Mouse (Mus musculus) layer of hippocampus, adult 9-10 months (tissue): ENCODE results near the gene E130114P18Rik.

Source experiments
- DNase-seq: peaks from one replicate; pipeline ENCODE4 v3.0.0; 2022; ENCODE audit warnings: low spot score

The E130114P18Rik gene

GRCm38 (mm10) chr4:97805255-97805654 lies 27.4 kb upstream of the E130114P18Rik start:
- no peak for DNase-seq

DNA sequence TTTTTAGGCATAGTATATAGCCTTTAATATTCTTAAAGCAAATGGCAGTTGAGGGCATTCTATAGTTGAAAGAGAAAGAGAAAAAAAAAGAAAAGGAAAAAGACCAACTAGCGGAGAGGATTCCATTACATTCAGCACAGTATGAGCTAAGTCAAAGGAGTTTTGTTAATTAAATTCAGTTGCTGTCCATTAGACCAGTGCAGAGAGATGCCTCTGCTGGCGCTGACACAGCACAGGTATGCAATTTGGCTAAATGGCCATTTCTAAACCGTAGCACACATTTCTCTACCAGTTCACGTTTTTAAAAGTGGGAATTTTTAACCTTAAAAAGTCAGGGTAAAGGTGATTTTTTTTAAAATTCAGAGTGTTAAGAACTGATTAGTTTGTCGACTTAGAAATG lies 26.8 kb upstream of the E130114P18Rik start:
- DNase-seq: no peak

DNA sequence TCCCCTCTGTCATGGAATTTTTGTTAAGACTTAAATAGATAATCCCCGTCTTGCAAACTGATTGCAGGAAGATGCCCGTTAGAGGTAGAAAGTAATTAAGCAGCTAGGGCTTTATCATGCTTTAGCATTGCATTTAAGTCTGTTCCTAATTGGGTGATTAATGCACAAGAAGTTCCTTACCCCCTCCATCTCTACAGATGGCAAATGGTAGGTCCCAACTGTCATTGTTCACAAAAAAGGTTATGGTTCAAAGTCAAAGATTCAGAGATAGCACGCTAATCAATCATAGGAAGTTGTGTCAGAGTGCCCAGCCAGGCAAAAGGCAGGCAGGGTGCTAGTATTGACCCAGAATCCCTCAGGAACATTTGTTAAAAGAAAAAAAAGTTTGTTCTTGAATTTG lies 25.9 kb upstream of the E130114P18Rik start:
- no peak for DNase-seq

DNA sequence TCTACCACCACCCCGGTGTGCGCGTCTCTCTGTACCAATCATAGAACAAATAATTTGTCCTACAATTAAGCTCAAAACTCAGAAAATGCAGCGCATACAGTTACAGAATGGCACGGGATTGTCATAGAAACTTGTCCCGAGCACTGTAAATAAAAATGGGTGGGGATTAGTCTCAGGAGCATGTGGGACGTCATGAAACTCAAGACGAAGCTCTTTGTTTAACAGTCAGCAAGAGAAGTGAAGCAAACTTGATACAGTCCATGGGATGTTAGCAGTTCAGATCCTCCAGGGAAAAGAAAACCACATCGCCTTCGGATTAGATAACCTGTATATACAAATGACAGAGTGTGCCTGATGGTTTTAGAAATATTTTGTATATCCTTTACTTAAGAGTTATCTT lies 18.6 kb upstream of the E130114P18Rik start:
- DNase-seq: no peak

- no peak for DNase-seq
Measured at GRCm38 (mm10) chr4:97795957-97796356, 18.1 kb upstream of the E130114P18Rik start.

GRCm38 (mm10) chr4:97794865-97795264 lies 17.0 kb upstream of the E130114P18Rik start:
- DNase-seq: no peak

DNA sequence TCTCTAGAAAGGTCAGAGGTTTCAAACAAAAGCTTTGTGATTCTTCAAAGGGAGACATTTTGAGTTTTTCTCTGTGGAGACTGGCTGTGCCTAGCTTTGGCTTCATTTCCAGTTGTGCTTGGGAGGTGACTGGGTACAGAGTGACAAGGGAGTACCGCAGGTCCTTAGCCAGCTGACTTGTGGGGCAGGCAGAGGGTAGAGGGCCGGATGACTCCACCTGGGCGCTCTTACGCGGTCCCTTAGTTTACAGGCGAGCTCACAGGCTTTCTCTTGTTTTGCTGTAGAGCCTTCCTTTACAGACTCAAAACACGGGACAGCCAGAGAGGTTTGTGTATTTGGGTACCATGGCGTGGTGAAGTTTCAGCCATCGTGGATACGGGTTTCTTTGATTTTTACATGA lies 16.1 kb upstream of the E130114P18Rik start:
- no peak for DNase-seq

DNA sequence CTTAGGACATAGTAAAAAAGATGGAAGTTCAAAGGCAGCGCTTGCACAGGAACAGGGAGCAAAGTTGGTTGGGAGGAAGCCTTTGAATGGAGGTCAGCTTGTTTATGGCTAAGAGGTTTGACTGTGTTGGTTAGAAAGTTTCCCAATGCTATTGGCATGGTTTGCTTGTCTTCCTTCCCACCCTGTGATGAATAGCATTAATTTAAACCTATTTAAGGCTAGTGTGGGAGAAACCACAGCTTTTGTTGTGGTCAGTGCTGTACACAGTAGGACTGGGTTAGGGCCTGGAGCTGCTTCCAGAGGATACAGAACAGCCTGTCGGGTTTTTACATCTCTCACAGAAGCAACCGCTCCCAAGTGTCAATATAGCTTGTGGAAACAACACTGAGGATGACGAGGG lies 10.7 kb upstream of the E130114P18Rik start:
- DNase-seq: no peak

DNA sequence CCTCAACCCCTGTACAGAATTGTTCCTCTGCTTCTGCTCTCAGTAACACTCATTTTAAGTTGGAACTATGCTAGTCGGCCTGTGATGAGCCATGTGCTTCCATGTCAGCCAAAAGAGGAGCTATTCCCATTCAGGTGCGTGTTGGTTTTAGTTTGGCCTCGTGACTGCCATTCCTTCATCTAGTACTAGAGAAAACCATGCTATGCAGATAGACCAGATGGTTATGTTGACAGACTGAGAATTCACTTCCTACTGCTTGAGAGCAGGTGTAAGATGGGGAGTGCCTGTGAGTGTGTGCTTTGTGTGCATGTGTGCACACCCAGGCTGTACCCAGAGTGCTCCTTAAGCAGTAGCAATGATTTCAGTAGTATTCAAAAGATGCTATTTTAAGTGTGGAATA lies 9.6 kb upstream of the E130114P18Rik start:
- no peak for DNase-seq

DNA sequence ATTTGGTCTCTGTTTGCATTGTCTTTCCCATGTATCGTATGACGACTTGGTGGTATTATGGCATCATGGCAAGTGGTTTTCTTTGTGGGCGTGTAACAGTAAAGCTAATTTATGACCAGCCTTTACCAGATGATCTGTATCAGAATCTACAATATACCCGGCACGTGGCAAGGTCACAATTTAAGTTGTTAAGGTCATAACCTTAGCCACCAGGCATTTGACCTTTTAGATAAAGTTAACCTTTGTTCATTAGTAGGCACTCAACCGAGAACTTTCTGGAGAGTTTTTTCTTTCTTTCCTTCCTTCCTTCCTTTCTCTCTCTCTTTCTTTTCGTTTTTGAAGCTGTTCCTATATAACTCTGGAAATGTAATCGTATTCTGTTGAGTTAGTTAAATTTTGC lies 8.7 kb upstream of the E130114P18Rik start:
- no peak for DNase-seq

- no peak for DNase-seq
Measured at GRCm38 (mm10) chr4:97785547-97786271, 7.8 kb upstream of the E130114P18Rik start.

GRCm38 (mm10) chr4:97784236-97784635 lies 6.4 kb upstream of the E130114P18Rik start:
- no peak for DNase-seq

GRCm38 (mm10) chr4:97783073-97783879 lies 5.4 kb upstream of the E130114P18Rik start:
- no peak for DNase-seq

GRCm38 (mm10) chr4:97782497-97782896 lies 4.6 kb upstream of the E130114P18Rik start:
- no peak for DNase-seq

DNA sequence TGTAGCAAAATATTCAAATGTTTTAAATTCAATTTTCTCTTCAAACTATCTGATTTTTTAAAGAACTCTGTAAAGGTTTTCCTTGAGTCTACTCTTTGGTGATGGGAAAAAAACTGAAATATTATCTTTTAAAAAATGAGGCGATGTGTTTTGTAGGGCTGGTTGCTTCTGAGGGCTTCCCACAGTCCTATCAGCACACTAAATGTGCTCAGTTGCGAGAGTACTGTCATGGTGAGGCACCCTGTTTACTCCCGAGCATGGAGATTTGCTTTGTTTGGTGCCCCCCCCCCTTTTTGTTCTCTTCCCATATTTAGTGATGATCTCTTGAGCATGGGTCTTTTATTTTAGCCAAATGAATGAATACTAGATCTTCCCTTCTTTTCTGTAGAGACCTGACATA lies 4.2 kb upstream of the E130114P18Rik start:
- no peak for DNase-seq

GRCm38 (mm10) chr4:97780666-97781435 lies 3.0 kb upstream of the E130114P18Rik start:
- DNase-seq: no peak

DNA sequence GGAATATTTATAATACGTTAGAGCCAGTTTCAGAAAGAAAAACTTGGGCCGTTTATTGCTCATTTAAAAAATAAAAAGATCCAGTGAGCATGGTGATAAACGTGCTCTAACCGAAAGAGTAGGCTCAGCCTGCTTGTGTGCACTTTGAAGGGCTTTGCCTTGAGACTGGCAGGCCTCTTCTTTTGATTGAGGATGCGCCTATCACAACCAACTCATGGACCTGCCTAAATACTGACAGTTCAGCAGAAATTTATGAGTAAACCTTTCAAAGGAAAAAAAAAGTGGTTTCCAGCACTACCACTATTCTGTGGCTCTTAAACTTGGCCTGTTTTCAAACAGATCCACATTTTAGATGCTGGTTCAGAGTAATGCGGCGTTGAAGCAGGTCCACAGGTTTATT lies 2.1 kb upstream of the E130114P18Rik start:
- no peak for DNase-seq

GRCm38 (mm10) chr4:97779003-97779930 lies 1.4 kb upstream of the E130114P18Rik start:
- DNase-seq: no peak

DNA sequence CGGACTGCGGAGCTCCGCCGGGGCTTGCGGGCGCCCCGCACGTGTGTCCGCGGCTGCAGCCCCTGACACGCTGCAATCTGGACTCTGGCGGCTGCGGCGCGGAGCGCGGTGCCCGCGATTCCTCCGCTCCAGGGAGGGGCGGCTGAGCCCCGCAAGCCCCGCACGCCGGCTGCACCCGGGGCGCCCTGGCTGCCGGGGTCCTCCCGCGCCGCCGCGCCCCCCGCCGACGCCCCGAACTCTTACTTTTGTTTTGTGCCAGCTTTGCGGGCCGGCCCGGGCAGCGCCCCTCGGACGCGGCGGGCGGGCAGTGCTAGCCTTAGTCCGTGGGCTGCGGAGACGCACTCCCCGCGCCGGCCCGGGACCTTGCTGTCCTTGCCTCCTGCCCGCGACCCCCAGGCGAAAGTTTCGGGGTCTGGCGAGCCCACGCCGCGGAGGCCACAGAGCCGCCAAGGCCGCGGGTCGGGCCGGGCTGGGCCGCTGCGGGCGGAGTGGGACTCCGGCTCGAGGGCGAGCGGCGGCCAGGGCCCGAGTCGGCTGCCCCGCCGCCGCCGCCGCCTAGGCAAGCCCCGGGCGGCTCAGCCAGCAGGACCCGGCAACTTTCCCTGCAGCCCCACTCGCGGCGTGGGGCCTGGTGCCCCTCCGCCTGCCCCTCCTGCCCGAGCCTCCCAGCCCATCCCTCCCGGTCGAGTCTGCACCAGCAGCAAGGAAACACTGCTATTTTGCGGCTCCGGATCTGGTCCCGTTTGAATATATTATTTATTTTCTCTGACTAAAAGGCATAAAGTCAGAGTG lies 529 bp upstream of the E130114P18Rik start:
- no peak for DNase-seq

DNA sequence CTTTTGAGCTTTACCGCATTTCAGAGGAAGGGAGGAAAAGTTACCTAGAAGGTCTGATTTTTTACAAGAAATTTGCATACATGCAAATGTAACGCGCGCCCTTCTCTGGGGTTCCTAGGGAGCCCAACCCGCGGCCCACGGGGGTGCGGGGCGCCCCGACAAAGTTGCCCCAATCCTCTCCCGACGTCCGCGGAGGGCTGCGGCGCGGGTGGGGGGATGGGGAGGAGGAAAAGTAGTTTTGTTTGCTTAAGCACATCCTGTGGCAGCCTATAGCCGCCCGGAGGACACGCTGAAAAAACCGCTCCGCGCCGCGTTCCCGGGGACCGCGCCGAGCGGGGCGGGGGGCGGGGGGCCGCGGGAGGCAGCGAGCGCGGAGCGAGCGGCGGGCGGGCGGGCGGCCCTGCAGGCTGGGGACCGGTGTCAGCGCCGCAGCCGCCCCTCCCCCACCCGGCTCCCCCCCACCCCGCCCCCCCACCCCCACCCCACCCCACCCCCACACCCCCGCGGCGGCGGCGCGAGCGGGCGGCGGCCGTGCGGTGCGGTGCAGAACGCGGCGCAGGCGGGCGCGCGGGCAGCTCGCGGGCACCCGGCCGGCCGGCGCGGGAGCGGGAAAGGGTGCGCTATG lies 685 bp downstream of the E130114P18Rik start:
- DNase-seq: no peak
